Mouse (Mus musculus): Measurements from ENCODE around the gene Car5a. TPM values are rescaled to one million over a fixed set of nuclear protein-coding genes. Genes with fewer than 3 reads are reported as not detected.

The Car5a gene
- polyA plus RNA-seq, 1 experiment: not detected

DNA sequence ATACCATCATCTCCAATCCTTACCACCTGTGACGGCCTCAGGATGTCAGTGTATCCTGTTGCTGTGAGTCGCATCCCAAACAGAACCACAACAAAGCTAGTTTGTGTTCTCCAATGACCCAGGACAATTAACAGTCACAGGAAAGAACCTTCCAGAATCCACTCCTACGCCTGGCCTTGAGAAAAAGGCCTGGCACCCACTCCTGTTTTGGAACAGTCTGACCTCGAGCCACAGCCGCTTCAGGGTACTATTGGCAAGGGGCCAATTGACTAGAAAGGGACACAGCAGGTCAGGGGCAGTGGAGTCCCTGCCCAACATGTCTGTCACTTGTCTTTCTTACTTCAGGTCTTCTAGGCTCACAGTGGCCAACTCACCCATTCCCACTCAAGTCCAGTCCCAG is 51.8 kb downstream of the Car5a start:
- Histone ChIP-seq H3K4me3 (ENCODE audit: control insufficient read depth, insufficient read depth, low read length) (no peak overlapping the region), H3K27me3 (ENCODE audit: control insufficient read depth, insufficient read depth, low read length) (no peaks in the 10 kb centered on the region), H3K27ac (ENCODE audit: control insufficient read depth, insufficient read depth, low read length) (no peak overlapping the region), H3K4me1 (replicated peaks; ENCODE audit: control insufficient read depth, insufficient read depth, low read length) (peaks cover 3% of the 10 kb centered on the region; the same call in 1 of the 2 replicates), H3K36me3 (ENCODE audit: control insufficient read depth, insufficient read depth, low read length) (no peaks in the 10 kb centered on the region)
- 82% methylated on average over 5 of the region's 5 CpGs for WGBS
- no peak for TF ChIP-seq CTCF (IDR thresholded peaks at IDR 0.05; ENCODE audit: borderline replicate concordance, control insufficient read depth, extremely low read depth, insufficient read depth, low read length, poor library complexity)
- no peak for TF ChIP-seq POLR2A (IDR thresholded peaks at IDR 0.05; ENCODE audit: control insufficient read depth, extremely low read depth, insufficient read depth, low read length, poor library complexity)
- no peak for DNase-seq

DNA sequence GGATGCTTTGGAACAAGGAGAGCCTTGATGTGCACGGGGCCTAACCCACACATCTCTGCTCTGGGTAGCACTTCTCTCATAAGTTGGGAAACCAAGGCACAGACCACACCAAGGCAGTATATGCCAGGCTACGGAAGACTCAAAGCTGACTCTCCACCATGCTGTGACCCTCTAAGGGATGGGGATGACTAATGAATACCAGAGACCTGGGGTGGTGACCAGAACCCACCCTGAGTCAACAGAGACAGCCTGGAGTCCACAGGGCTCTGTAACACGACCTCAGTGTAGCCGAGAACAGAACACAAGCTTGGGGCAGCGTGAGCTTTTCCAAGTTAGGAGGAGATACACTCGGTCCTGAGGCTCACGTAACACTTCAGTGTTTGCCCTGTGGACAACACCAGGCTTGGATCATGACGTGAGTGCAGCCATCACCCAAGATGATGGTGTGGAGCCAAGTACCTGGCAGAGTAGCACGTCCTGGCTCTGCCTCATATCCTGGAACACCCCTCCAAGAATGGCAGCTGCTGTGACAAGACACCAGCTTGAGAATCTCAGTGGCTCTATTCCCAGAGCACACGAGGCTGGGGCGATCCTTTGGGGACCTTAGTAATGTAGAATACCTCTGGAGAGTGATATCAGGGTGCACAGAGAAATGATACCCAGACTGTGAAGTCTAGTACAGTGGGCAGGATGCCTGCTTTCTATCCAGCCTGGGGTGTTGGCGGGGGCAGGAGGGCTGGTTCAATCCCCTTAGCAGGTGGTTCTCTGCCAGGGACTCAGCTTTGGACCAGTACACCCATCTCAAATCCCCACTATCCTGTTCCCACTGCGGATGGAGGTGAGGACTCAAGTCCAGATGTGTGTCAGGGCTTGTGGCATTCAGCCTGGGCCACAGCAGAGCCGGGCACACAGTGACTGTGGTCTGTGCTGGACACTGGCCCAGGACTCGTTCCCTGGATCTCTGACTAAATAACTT is 54.6 kb downstream of the Car5a start:
- Histone ChIP-seq H3K27ac (ENCODE audit: control insufficient read depth, insufficient read depth, low read length) (no peak overlapping the region), H3K4me1 (replicated peaks; ENCODE audit: control insufficient read depth, insufficient read depth, low read length) (no peaks in the 10 kb centered on the region), H3K27me3 (ENCODE audit: control insufficient read depth, insufficient read depth, low read length) (no peaks in the 10 kb centered on the region), H3K36me3 (ENCODE audit: control insufficient read depth, insufficient read depth, low read length) (peaks cover 9% of the 10 kb centered on the region; the same call in 1 of the 2 replicates), H3K4me3 (ENCODE audit: control insufficient read depth, insufficient read depth, low read length) (no peak overlapping the region)
- TF ChIP-seq POLR2A (IDR thresholded peaks at IDR 0.05; ENCODE audit: control insufficient read depth, extremely low read depth, insufficient read depth, low read length, poor library complexity) (no peak), CTCF (IDR thresholded peaks at IDR 0.05; ENCODE audit: borderline replicate concordance, control insufficient read depth, extremely low read depth, insufficient read depth, low read length, poor library complexity) (no peak)
- 95% methylated on average over 15 of the region's 15 CpGs for WGBS
- no peak for DNase-seq

DNA sequence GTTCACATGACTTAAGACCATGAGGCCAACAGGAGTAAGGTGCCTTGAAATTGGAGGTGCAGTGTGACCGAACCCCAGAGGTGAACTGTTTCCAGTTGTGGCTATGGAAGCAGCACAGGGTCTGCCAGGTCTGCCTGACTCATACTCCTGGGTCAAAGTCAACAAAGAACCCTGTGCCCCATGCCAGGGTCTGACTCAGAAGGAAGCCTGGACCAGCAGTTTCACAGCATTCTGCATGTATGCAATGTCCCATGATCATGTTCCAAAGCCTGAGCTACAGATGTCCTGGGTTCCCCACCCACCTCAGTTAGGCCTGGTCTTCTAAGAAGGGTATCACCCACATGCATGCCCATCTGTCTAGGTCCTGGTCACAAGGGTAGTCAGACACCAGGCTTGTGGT is 55.4 kb downstream of the Car5a start:
- Histone ChIP-seq H3K27me3 (ENCODE audit: control insufficient read depth, insufficient read depth, low read length) (no peaks in the 10 kb centered on the region), H3K27ac (ENCODE audit: control insufficient read depth, insufficient read depth, low read length) (no peak overlapping the region), H3K4me3 (ENCODE audit: control insufficient read depth, insufficient read depth, low read length) (no peak overlapping the region), H3K4me1 (replicated peaks; ENCODE audit: control insufficient read depth, insufficient read depth, low read length) (no peaks in the 10 kb centered on the region), H3K36me3 (ENCODE audit: control insufficient read depth, insufficient read depth, low read length) (peaks cover 14% of the 10 kb centered on the region; the same call in 1 of the 2 replicates)
- no peak for TF ChIP-seq POLR2A (IDR thresholded peaks at IDR 0.05; ENCODE audit: control insufficient read depth, extremely low read depth, insufficient read depth, low read length, poor library complexity)
- TF ChIP-seq CTCF (IDR thresholded peaks at IDR 0.05; ENCODE audit: borderline replicate concordance, control insufficient read depth, extremely low read depth, insufficient read depth, low read length, poor library complexity): no peak
- 100% methylated on average over 1 of the region's 1 CpGs for WGBS
- DNase-seq: no peak

DNA sequence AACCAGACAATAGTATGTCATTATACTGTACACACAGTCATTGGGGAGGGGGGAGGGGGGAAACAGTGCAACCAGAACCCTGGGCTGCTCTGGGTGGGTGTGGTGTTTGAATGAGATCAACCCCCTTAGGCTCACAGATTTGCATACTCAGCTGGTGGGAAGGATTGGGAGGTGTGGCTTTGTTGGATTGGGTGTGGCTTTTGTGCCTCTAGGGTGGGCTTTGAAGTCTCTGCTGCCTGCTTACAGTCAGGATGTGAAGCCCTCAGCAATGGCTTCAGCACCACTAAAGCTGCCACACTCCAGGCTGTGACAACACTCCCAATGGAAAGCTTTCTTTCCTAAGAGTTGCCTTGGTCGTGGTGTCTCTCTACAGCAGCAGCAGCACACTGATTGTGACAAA is 57.2 kb downstream of the Car5a start:
- no peak for DNase-seq
- H3K27me3 ChIP-seq (ENCODE audit: control insufficient read depth, insufficient read depth, low read length): no peaks in the 10 kb centered on the region
- H3K36me3 ChIP-seq (ENCODE audit: control insufficient read depth, insufficient read depth, low read length): peaks cover 19% of the 10 kb centered on the region; the same call in 1 of the 2 replicates
- no peak for TF ChIP-seq CTCF (IDR thresholded peaks at IDR 0.05; ENCODE audit: borderline replicate concordance, control insufficient read depth, extremely low read depth, insufficient read depth, low read length, poor library complexity)
- no peak for TF ChIP-seq POLR2A (IDR thresholded peaks at IDR 0.05; ENCODE audit: control insufficient read depth, extremely low read depth, insufficient read depth, low read length, poor library complexity)
- WGBS: 94% methylated on average over 1 of the region's 1 CpGs
- H3K4me3 ChIP-seq (ENCODE audit: control insufficient read depth, insufficient read depth, low read length): no peak overlapping the region
- no peak overlapping the region for H3K27ac ChIP-seq (ENCODE audit: control insufficient read depth, insufficient read depth, low read length)
- H3K4me1 ChIP-seq (replicated peaks; ENCODE audit: control insufficient read depth, insufficient read depth, low read length): no peaks in the 10 kb centered on the region

DNA sequence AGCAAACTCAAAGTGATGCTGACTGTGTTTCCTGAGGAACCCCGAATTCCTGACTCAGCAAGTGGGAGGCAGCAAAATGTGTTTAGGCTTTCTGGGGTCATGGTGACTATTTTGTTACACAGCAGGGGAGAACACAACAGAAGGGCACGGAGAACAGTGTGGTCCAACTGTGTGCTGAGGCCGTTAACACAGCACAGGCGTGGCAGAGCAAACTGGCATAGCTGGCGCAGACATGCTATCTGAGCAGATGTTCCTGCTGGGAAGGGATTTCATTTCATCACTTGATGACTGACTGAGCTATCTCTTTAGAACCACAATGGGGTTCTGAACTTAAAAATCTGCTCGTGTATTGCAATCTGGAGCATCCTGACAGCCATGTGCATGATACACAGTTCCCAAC is 59.3 kb downstream of the Car5a start:
- 94% methylated on average over 6 of the region's 6 CpGs for WGBS
- Histone ChIP-seq H3K36me3 (ENCODE audit: control insufficient read depth, insufficient read depth, low read length) (peaks cover 24% of the 10 kb centered on the region), H3K4me3 (ENCODE audit: control insufficient read depth, insufficient read depth, low read length) (no peak overlapping the region), H3K27ac (ENCODE audit: control insufficient read depth, insufficient read depth, low read length) (no peak overlapping the region), H3K4me1 (replicated peaks; ENCODE audit: control insufficient read depth, insufficient read depth, low read length) (no peaks in the 10 kb centered on the region), H3K27me3 (ENCODE audit: control insufficient read depth, insufficient read depth, low read length) (no peaks in the 10 kb centered on the region)
- DNase-seq: no peak
- TF ChIP-seq POLR2A (IDR thresholded peaks at IDR 0.05; ENCODE audit: control insufficient read depth, extremely low read depth, insufficient read depth, low read length, poor library complexity) (no peak), CTCF (IDR thresholded peaks at IDR 0.05; ENCODE audit: borderline replicate concordance, control insufficient read depth, extremely low read depth, insufficient read depth, low read length, poor library complexity) (no peak)

DNA sequence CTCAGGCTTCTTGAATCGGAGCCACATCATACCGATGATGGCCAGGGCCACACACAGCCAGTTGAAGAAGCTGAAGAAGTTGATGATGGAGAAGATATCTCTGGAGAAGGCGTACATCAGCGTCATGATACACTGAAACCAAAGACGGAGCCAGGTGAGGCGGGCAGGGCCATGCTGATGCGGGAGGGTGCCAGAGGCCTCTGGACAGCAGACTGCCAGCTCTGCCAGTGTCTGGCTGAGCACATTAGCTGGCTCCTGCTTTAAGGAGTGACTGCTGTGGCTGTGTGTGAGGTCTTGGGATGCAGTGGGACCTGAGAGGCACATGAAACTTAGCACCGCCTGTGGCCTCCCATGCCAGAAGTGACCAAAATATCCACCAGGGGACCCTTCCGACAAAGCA is 59.7 kb downstream of the Car5a start:
- no peak for TF ChIP-seq CTCF (IDR thresholded peaks at IDR 0.05; ENCODE audit: borderline replicate concordance, control insufficient read depth, extremely low read depth, insufficient read depth, low read length, poor library complexity)
- no peak for TF ChIP-seq POLR2A (IDR thresholded peaks at IDR 0.05; ENCODE audit: control insufficient read depth, extremely low read depth, insufficient read depth, low read length, poor library complexity)

More for the DNA sequence above, 59.7 kb downstream of the Car5a start:
- over 99% methylated on average over 9 of the region's 9 CpGs for WGBS
- DNase-seq: no peak
- peaks cover 24% of the 10 kb centered on the region for H3K36me3 ChIP-seq (ENCODE audit: control insufficient read depth, insufficient read depth, low read length)
- no peaks in the 10 kb centered on the region for H3K27me3 ChIP-seq (ENCODE audit: control insufficient read depth, insufficient read depth, low read length)
- H3K27ac ChIP-seq (ENCODE audit: control insufficient read depth, insufficient read depth, low read length): no peak overlapping the region
- H3K4me3 ChIP-seq (ENCODE audit: control insufficient read depth, insufficient read depth, low read length): no peak overlapping the region
- H3K4me1 ChIP-seq (replicated peaks; ENCODE audit: control insufficient read depth, insufficient read depth, low read length): no peaks in the 10 kb centered on the region
